Mouse (Mus musculus): ENCODE data around the gene Zbtb33.

The Zbtb33 gene

DNA sequence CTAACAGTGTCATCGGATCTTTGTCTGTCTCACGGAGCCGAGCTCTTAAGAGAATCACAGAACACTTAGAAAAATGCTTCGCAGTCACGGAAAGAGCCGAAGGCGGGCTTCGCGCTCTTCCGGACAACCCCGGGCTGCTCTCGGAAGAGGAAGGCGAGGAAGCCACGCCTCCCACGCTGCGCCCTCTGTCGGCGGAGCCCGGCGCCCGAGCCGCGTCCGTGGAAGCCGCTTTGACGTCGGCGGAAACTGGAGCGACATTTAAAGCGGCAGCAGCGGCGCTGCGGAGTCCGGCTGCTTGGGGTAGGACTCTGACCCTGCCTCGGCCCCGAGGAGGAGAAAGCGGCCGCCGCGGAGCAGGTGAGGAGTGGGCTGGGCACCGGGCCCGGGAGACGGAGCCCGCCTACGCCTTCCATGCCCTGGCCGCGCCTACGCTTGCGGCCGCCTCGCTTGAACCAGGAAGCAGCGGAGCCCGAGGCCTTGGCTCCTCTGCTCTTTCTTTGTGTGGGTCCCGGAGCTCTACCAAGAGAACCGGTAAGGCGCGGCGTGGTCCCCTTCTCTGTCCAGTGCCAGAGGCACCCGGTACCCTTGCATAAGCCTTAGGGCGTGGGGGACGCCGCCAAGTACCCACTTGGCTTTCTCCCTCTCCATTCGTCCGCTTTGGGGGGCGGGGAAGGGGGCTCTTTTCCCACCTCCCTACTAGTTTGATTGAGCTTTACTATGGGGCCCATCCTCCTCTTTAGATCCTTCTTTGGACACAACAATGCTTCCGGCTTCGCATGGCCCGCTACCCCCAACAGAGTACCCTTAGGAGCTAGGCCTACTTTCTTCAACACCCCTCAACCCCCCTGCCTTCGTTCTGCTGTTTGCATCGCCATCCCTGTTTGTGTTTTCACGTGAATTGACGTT is at the start of gene Zbtb33:
Gene Zbtb33 (plus strand): TSS at position 242 of the 906 bp plus-strand sequence.
- peak; percentile 97 for DNase-seq

GRCm38 (mm10) chrX:38159097-38159496 is 30.5 kb upstream of the Zbtb33 start:
- DNase-seq = no peak

- DNase-seq = no peak
These were observed 24.3 kb upstream of the Zbtb33 start for GRCm38 (mm10) chrX:38165315-38165714.

GRCm38 (mm10) chrX:38166064-38166463 is 23.5 kb upstream of the Zbtb33 start:
- no peak for DNase-seq

GRCm38 (mm10) chrX:38166592-38166991 is 23.0 kb upstream of the Zbtb33 start:
- DNase-seq = no peak

DNA sequence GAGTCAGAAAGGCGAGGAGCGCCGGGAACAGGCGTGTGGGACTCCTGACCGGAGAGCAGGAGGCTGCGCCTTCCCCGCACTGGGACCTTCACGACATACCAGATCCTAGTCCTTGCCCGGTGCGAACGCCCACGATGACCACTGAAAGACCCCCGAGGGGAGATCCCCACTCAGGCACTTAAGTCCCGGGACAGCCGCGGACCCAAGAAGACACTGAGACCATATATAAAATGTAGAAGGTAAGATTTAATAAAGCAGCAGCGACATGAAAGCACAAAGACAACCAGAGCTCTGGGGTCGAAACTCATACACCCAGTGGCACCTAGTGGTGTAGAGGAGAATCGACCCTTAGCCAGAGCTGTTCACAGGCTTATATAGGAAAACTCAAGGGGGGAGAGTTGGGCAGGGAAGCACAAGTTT is 9.7 kb upstream of the Zbtb33 start:
- peak; percentile 97 for DNase-seq

GRCm38 (mm10) chrX:38180656-38181607 is 8.7 kb upstream of the Zbtb33 start:
- DNase-seq = peak; percentile 87

DNA sequence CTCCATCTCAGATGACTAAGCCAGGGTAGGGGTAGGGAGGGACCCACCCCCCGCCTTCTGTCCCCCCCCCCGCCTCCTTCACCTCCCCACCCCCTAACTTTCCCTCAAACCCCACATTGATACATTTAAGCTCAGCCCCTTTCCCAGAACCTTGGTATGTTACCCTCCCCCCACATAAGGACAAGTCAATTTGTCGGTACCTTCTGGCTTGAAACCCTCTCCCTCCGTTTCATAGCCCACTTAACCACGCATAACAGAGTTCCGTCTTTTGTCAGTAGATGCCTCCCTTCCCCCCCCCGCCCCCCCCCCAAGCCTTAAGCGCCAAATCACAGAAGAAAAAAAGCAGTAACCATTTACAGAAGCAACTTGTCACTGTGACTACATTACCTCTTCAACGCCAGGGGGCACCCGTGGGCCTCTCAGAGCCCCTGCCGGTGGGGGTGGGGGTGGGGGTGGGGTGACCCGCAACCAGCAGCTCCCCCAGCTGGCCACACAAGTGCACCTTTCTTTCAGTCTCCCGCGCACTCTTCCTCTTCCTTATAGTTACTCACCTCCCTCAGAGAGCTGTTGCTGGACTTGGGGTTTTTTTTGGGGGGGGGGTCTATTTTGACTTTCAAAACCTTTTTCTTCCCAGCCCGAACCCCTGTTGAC is 7.9 kb upstream of the Zbtb33 start:
- peak; percentile 94 for DNase-seq

DNA sequence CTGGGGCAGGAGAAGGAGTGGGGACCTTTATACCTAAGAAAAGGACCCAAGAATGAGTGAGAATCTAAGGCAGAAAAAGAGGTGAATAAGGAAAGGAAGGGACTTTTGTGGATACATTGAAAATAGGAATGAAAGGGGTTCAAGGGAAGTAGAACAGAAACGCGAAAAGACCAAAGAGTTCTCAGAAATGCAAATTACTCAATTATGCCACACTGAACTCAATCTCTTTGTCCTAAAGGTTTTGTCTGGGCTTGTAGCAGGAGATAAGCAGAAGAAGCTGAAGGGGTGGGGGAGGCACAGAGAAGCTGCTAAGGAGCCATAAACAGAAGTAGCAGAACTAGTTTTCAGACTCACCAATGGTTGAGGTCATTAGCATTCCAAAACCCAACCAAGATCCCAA is 4.1 kb upstream of the Zbtb33 start:
- DNase-seq = no peak

- no peak for DNase-seq
These were observed 818 bp downstream of the Zbtb33 start for GRCm38 (mm10) chrX:38190458-38190764.

DNA sequence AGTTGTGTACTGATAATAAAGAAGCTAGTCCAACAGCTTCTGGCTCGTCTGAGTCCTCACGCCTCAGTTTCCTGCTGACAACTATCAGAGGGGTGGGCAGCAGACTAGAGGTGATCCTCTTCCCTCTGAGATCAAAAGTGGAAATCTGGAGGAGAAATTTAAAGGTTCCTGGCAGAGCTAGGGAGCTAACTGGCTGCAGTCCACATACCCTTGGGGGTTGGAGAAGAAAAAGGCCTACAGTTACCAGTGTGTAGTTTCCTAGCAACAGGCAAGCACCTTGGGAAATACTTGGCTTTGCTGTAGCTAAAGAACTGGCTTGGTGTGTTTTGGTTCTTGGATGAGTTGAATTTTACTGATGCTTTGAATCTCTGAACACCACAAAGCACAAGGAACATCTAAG is 12.2 kb downstream of the Zbtb33 start:
- DNase-seq = no peak

DNA sequence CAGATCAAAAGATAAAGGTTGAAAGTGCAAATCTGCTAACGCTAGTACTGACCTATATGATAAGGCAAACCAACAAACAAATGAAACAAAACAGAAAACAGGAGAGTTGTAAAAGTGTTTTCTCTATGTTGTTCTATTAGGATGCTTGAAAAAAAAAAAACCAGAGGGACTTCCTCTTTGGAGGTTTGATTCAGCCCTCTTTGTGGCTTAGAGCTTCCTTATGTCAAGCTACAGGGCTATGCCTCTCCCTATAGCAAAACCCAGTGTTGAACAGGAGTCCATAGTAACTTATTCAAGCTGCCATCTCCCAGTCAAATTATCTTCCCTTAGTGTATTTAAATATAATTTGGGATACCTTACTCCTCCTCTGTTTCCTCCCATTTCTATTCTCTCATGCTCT is 17.8 kb downstream of the Zbtb33 start:
- no peak for DNase-seq

- DNase-seq = no peak
These were observed 27.5 kb downstream of the Zbtb33 start for GRCm38 (mm10) chrX:38216986-38217675.

GRCm38 (mm10) chrX:38217676-38217991 is 28.0 kb downstream of the Zbtb33 start:
- DNase-seq = no peak

DNA sequence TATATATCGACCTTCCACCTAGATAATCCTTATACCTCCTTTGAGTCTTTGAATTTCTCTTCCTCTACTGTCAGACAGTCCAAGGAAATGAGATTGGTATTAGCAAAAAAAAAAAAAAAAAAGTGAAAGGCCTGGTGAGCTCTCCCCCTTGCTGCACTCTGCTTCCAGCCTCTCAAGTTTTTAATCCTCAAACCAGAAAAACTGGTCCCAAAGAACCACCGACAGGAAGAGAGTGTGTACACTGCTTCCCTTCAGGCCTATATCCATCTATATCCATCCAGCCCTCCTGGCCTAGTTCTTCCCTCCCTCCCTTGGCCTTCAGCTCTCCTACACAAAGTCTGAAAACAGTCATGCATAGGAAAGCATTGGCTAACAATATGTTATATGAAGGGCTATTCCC is 33.2 kb downstream of the Zbtb33 start:
- no peak for DNase-seq

GRCm38 (mm10) chrX:38229888-38230287 is 40.3 kb downstream of the Zbtb33 start:
- no peak for DNase-seq

GRCm38 (mm10) chrX:38237731-38238130 is 48.1 kb downstream of the Zbtb33 start:
- DNase-seq = no peak

Measured in heart, adult 11 months (tissue).